Mouse (Mus musculus) brown adipose tissue, adult 24 weeks (tissue): ENCODE results near the gene Cdc7. TPM values are rescaled to one million over a fixed set of nuclear protein-coding genes. Genes with fewer than 3 reads are reported as not detected.

ENCODE experiments used
- H3K27ac ChIP-seq: fragments of 200-500 bp; replicated peaks from 2 replicates; pipeline ENCODE4 v1.5.1; 2012; ENCODE audit warnings: low read depth, mild to moderate bottlenecking, low read length
- H3K4me1 ChIP-seq: fragments of 200-500 bp; 2 replicates; pipeline ENCODE4 v1.6.1; 2012; ENCODE audit warnings: low read length, mixed read lengths; ENCODE audit not compliant: control insufficient read depth, insufficient read depth, insufficient read length
- H3K4me3 ChIP-seq: fragments of 200-500 bp; 2 replicates; pipeline ENCODE4 v1.5.1; 2012; ENCODE audit warnings: low read depth, mild to moderate bottlenecking, low read length, moderate library complexity; ENCODE audit not compliant: insufficient read depth
- polyA plus RNA-seq: library from polyadenylated mRNA; stranded (reverse); fragments of >200 nt; gene quantifications from 2 replicates; pipeline ENCODE4 v1.2.4, GENCODE M21; 2012; ENCODE audit not compliant: missing spikeins, insufficient read depth, insufficient read length

Gene Cdc7
- polyA plus RNA-seq: 1.4 and 1.6 TPM in 2 replicates

DNA sequence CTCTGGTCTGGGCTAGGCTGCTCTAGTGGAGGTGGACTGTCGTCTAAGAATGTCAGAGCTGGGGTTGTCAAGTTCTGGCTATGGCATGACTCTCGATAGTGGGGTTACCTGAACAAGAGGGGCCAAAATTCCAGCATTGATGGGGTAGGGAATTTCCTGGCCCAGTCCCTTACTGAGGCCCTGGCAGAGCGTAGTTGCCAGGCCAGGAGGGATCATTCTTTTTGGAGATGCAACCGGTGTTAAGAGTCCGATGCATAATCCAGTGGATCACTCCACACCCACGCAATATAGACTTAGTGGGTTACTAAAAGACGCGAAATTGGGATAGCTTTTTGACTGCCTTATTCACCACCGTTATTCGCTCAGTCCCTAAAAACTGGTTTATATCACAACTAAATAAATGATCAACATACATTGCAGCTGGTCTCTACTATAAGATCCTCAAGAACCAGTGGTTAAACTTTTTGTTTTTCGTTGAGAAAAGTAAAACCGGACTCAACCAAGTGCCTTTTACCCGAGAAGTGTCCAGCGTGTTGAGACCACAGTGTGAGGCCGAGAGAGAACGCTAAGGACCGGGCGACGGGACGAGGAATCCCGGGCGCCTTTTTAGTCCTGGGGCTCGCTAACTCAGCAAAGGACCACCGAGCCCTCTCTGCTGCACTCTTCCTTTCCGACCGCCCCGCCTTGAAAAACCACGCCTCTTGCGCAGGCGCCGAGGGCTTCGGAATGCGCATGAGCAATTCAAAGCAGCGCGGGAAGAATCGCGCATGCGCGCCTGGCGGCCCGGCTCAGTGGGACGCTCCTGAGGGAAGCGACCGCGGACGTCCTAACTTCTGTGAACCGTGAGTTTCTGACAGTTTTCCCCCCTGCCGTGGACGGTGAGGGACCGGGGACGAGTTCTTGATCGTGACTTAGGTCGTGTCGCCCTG, at the start of gene Cdc7:
Gene Cdc7, plus strand, starts transcription at position 739 of the 929 bp plus-strand sequence.
- no peaks in the 10 kb centered on the region for H3K4me1 ChIP-seq
- peak within 1 kb of the TSS; percentile 96 for H3K4me3 ChIP-seq
- H3K27ac ChIP-seq: 0 out of 2 replicates have a peak within 1 kb of the TSS, but pooled peaks have one; percentile 39

DNA sequence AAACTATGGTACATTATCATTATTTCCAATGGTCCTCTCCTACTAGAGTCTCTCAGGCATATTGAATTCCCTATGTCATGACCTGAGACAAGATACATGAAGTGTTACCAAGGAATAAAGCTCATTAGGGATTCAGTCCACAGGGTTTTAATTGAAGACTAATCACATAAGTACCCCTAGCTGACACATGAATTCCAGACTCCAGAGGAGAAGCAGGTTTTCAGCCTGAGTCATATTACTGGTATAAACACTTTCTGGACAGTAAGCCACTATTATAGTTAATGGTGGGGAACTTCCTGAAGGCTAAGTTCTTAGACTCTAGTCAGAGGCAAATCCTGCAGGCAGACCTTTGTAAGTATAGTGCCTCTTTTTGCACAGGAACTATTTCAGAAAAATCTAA, 44.8 kb upstream of the Cdc7 start:
- H3K4me3 ChIP-seq: no peak overlapping the region
- H3K27ac ChIP-seq: no peak overlapping the region
- H3K4me1 ChIP-seq: no peaks in the 10 kb centered on the region

DNA sequence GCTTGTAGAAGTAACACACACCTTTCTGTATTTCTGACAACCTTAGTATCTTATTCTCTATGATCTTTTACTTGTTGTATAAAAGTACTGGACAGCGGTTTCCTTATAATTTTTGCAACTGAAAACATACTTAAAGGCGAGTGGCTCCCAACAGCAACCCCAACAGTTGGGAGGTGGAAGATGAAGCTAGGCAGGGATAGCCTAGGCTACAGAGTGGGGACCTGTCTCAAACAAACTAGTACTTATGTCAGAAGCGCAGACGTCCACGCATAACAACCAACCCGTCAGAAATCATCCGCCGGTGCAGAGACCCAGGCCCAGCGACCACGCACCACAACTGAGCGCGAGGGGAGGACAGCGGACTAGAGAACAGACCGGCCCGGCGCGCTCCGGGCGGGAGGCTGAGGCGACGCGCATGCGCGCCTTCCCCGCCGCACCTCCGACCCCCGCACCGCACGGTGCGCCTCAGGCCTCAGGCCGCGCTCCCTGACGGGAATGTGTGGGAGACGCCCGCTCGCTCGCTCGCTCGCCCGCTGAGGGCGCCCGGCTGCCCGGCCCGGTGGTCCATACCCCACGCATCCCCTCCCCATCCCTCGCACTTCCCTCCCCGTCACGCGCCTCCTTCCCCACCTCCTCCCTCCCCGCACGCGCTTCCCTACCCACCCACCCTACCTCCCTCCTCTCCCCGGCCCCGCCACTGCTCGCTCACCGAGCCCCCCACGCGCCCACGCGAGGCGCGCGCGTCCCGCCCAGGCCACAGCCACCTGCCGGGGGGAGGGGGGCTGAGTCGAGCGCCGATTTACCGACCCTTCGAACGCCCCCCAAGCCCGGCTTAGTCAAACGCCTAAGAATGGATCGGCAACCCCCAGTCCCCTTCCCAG, 38.4 kb upstream of the Cdc7 start, which contains the start of gene Hfm1:
Gene Hfm1, minus strand, starts transcription at position 834 of the 881 bp plus-strand sequence.
- H3K4me3 ChIP-seq: peak within 1 kb of the TSS; percentile 54
- H3K4me1 ChIP-seq: no peaks in the 10 kb centered on the region; the same call in 1 of the 2 replicates
- no peak within 1 kb of the TSS for H3K27ac ChIP-seq

DNA sequence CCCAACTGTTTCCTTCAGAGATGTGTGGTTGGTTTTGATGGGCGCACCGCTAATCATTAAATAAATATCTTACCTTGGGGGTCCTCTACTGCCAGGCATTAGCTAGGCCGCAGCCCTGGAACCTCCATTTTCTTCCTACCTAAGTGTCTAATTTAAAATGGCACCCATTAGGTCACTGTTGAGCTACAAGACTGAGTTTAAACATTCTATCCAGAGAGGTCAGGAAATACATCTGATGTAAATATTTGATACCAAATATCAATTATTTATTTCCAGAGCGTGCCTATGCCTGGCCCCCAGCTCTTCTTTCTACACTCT, 37.8 kb upstream of the Cdc7 start:
- Histone ChIP-seq H3K4me1 (no peaks in the 10 kb centered on the region; the same call in 1 of the 2 replicates), H3K27ac (no peak overlapping the region), H3K4me3 (no peak overlapping the region)

DNA sequence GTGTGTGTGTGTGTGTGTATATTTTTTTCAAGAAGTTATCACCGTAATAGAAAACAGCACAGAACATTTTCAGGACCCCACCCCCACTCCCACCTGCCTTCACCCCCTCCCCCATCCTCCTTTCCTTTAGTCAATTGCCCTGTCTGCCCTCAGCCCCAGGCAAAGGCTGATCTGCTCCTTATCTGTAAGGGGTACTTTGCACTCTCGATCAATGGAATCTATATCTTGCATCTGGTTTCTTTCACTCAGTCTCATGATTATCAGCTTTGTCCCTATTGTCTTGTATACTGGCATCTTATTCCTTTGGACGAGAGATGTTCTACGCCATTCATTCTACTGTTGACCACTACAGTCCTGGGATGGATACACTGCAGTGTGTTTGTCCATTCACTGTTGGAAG, 36.1 kb upstream of the Cdc7 start:
- no peaks in the 10 kb centered on the region; the same call in 1 of the 2 replicates for H3K4me1 ChIP-seq
- H3K4me3 ChIP-seq: no peak overlapping the region
- H3K27ac ChIP-seq: no peak overlapping the region

DNA sequence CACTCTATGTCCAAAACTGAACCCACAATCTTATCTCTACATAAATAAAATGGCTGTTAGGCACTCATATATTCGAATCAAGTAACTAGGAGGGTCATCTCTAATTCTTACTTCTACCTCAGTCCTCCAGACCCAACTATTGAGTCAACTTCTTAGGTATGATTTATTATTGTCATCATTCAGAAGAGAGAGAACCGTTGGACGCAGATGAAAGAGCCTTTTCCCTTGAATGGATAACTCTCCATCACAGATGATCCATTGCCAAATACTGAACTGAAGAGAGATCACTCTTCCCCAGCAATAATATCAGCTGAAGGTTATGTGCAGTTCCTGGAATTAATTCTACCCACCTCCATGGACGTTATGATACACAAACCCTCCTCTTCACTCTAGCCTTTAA, 17.8 kb upstream of the Cdc7 start:
- Histone ChIP-seq H3K27ac (no peak overlapping the region), H3K4me3 (no peak overlapping the region), H3K4me1 (no peaks in the 10 kb centered on the region)

DNA sequence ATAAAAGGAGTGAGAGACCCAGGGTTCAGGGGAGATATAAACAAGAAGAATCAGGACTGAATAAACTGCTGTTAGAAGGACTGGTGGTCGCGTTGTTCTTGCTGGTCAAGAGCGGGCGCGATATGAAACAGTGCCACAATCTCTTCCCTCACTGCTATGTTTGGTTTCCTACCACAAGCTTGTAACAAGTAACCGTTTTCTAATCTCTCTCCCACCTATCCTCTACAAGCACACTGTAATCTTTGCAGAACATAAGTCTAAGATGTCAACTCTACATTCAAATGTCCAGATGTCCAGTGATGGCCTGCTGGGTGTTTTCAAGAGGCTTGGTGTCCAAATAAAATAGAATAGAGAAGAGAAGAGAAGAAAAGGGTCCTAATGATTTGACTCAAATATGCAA, 15.4 kb upstream of the Cdc7 start:
- Histone ChIP-seq H3K27ac (no peak overlapping the region), H3K4me3 (no peak overlapping the region), H3K4me1 (no peaks in the 10 kb centered on the region)

DNA sequence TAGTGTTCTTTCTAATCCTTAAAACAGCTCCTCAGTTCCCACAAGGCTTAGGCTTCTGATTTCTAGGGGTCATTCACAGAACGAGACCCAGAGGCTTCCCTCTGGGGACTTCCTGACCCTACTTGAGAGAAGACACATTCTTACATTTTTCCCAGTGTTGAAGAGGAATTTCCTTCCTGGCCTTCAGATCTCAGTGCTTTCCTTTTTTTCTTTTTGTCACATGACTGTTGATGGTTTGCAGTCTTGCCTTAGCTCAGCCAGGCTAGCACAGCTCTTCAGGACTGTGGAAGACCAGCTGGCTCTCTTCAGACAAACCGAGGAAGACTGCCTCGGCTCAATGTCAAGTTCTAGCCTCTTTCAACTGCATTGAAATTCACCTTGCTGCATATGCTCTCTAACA, 7.7 kb upstream of the Cdc7 start:
- Histone ChIP-seq H3K27ac (no peak overlapping the region), H3K4me1 (no peaks in the 10 kb centered on the region), H3K4me3 (no peak overlapping the region)

DNA sequence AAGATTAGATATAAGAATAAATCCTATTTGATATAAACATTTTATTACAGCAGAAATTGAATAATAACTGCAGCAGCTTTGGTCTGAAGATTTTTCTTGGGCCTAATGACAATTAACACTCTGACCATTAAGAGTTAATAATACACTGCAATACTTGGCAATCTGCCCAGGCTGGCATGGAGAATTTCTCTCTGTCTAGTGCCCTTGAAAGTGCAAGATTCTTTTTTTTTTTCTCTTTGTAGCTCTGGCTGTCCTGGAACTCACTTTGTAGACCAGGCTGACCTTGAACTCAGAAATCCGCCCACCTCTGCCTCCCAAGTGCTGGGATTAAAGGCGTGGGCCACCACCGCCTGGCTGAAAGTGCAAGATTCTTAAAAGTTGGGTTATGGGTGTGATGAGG, 5.1 kb upstream of the Cdc7 start:
- H3K4me1 ChIP-seq: no peaks in the 10 kb centered on the region
- no peak overlapping the region for H3K27ac ChIP-seq
- H3K4me3 ChIP-seq: no peak overlapping the region

DNA sequence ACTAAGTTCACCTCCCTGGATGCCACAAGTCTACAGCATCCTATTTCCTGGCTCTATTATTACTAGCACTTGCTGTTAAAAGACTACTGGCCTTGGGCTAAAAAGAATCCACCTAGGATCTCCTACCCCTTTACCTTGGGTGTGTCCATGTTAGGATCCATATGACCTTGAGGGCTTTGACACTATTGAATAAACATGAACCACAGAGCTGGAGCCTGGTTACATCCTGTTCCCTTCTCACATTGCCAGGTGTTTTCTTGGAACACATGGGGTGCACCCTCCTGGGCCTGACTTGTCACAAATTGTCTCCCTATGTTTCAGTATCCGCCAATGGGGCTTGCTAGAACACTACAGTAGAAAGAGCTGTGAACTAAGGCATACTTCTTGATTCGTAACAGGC, 3.7 kb upstream of the Cdc7 start:
- Histone ChIP-seq H3K4me1 (no peaks in the 10 kb centered on the region), H3K4me3 (no peak overlapping the region), H3K27ac (no peak overlapping the region)

DNA sequence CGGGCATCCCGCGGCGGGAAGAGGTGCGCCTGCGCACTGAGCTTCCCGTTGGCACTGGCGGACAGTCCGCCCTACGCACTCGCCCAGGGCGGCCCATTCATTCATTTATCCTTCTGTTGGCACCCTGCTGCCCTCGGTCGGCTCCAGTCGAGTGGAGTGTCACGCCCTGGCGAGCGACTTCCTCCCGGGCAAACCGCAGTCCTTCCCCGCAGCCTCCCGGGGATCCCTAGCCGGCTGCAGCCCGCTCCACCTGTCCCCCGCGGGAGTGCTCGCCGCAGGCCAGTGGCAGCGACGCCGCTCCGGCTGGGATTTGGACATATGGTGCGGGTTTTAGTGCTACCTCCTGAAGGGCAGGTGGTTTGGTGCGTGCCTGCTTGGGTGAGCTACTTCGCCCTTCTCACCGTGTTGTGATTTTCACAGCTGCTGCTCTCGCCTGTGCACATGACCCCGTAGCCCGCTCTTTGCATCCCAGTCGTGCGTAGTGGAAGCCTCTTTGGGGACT, 442 bp downstream of the Cdc7 start:
- 0 out of 2 replicates have a peak overlapping the region, but pooled peaks have one; percentile 39 for H3K27ac ChIP-seq
- H3K4me3 ChIP-seq: peak overlapping the region; percentile 96
- no peaks in the 10 kb centered on the region for H3K4me1 ChIP-seq

DNA sequence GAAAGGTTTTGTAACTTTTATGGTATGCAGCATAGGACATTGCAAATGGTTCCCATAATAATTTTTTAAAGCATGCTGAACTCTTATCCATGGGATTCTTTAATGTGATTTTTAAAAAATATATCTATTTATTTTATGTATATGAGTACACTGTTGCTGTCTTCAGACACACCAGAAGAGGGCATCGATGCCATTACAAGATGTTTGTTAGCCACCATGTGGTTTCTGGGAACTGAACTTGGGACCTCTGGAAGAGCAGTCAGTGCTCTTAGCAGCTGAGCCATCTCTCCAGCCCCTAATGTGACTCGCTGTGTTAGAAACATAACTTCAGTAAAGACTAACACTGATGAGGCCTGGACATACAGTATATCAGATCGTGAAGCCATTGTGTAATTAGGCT, 2.3 kb downstream of the Cdc7 start:
- no peaks in the 10 kb centered on the region for H3K4me1 ChIP-seq
- no peak overlapping the region for H3K4me3 ChIP-seq
- H3K27ac ChIP-seq: no peak overlapping the region

DNA sequence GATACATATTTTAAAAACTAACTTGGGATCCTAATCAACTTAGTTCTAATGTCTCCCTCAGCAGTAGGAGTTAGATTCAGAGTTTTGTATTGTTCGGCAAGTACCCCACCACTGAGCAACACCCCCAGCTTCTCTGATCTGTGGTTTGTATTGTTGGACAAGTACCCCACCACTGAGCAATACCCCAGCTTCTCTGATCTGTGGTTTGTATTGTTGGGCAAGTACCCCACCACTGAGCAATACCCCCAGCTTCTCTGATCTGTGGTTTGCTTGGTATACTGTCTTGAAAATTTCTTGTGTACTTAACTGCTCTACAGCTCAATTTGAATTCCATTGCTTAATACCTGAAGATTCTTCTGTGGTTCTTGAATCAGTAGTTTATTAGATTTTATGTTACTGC, 3.5 kb downstream of the Cdc7 start:
- no peak overlapping the region for H3K27ac ChIP-seq
- no peak overlapping the region for H3K4me3 ChIP-seq
- no peaks in the 10 kb centered on the region for H3K4me1 ChIP-seq

DNA sequence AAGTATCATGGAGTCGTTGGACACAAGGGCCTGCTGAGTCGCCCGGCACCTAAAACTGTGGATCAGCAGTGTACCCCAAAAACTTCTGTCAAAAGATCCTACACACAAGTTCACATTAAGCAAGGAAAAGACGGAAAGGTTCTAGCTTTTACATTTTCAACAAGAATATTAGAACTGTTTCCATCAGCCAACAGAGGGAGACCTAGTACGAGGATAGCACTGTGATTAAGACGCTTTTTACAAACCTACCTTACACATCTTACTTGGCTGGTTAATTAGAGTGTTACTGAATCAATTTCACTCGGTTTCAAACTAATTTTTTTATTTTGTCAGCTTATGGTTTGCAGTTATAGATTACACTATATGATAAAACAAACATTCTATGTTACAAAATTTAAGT, 9.8 kb downstream of the Cdc7 start:
- no peak overlapping the region for H3K27ac ChIP-seq
- no peak overlapping the region for H3K4me3 ChIP-seq
- H3K4me1 ChIP-seq: peaks cover 14% of the 10 kb centered on the region

DNA sequence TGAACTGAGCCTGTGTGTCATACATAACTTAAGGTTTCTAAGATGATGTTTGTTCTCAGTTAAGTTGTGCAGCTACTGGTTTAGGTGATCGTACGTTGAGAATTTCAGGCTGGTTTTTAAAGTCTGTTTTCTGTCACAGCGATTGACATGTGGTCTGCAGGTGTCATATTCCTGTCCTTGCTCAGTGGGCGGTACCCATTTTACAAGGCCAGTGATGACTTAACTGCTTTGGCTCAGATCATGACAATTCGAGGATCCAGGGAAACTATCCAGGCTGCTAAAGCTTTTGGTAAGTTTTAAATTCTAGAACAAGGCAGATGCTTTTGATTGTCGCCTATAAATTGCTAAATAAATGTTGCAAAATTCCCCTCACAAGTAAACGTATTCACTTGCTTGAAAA, 15.0 kb downstream of the Cdc7 start:
- Histone ChIP-seq H3K27ac (no peak overlapping the region), H3K4me1 (peaks cover 13% of the 10 kb centered on the region), H3K4me3 (no peak overlapping the region)
